Mouse (Mus musculus) adrenal gland, adult 8-10 months (tissue): ENCODE measurements around the gene Ddx4. TPM values are rescaled to one million over a fixed set of nuclear protein-coding genes. Genes with fewer than 3 reads are reported as not detected.
A peak's percentile ranks its signal among the peaks of the same experiment; 100 is the strongest.

Experiments
- DNase-seq: peaks from one replicate; pipeline ENCODE4 v3.0.0; 2022
- total RNA-seq, 4 experiments: library from RNA; stranded (reverse); gene quantifications; 2 replicates each; pipeline ENCODE4 v1.2.4; 2022

The Ddx4 gene
- under 1 TPM; 0.27 to 0.96 (median 0.53) TPM for total RNA-seq

GRCm38 (mm10) chr13:112652205-112652604 is at the start of gene Ddx4:
Gene Ddx4, minus strand, starts transcription at chr13:112652475.
- no peak for DNase-seq

GRCm38 (mm10) chr13:112701256-112701655 is 49.0 kb upstream of the Ddx4 start:
- DNase-seq = no peak

DNA sequence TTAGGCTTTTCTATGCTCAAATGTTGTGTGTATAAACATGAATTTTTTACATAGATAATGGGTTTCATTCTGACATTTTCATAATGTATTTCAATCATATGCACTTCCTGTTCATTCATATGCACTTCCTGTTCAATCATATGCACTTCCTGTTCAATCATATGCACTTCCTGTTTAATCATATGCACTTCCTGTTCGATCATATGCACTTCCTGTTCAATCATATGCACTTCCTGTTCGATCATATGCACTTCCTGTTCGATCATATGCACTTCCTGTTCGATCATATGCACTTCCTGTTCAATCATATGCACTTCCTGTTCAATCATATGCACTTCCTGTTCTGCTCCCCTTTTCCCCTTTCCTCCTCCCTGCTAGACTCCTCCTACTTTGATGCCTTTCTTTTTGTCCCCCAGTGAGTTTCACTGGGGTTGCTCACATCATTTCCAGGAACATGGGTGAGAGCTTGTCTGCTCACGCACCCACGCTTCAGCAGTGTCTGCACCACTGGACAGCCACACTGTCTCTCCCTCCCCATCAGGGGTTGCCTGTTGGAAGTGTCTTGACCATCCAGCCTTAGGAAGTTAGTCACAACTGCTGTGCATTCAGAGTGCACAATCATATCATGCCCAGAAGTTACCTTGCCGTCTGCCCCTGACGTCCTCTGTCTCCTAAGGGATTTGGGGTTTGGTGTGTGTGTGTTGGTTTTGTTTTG is 43.4 kb upstream of the Ddx4 start:
- no peak for DNase-seq

DNA sequence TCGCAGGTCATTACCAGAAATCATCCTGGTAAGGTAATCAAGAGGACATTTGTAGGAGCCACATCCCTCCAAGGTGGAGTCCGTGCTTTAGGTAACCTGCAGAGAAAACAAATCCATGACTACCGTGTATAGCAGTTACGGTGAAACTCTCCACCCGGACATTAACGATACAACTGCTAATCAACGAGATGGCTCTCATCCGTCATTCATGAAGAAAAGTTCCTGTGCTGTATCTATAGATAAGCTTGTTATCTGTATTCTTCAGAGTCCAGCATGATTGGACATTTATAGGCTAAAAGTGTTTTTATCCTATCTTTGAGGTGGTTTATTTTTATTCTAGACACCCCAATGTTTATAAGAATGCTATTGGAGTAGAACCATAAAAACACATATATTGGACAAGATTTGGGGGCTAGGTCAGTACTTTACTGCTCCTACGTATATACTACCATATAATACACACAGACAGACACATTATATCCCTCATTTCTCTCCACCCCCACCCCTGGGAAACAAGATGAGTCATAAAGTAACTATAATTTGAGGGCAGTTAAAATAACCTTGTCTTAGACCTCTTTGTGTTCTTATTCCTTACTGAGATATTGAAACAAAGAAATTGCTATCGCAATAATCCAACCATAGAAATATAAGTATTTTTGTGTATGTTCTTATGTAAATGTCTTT is 40.7 kb upstream of the Ddx4 start:
- DNase-seq = no peak

- no peak for DNase-seq
Measured at GRCm38 (mm10) chr13:112686155-112686554, 33.9 kb upstream of the Ddx4 start.

GRCm38 (mm10) chr13:112683970-112684369 is 31.7 kb upstream of the Ddx4 start:
- DNase-seq = no peak

DNA sequence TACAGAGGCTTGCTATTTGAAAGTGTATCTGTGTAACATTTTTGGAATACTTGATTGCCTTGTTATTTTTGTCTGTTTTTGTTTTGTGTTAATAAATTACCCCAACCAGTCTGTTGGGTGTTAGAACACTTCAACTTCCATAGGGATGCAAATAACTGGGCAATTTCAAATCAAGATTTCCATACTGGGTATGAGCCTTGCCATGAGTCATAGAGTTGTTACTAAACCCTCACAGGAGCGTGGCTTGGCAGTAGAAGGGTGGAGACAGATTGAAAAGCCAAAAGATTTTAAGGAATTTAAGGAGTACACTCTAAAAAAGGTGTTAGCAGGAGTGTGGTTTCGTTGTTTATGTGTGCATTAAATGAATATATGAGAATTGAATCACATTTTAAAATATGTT is 31.0 kb upstream of the Ddx4 start:
- no peak for DNase-seq

- no peak for DNase-seq
Measured at GRCm38 (mm10) chr13:112678154-112678553, 25.9 kb upstream of the Ddx4 start.

- peak; percentile 53 for DNase-seq
Measured at GRCm38 (mm10) chr13:112673899-112674447, 21.7 kb upstream of the Ddx4 start.

GRCm38 (mm10) chr13:112672797-112673196 is 20.5 kb upstream of the Ddx4 start:
- no peak for DNase-seq

DNA sequence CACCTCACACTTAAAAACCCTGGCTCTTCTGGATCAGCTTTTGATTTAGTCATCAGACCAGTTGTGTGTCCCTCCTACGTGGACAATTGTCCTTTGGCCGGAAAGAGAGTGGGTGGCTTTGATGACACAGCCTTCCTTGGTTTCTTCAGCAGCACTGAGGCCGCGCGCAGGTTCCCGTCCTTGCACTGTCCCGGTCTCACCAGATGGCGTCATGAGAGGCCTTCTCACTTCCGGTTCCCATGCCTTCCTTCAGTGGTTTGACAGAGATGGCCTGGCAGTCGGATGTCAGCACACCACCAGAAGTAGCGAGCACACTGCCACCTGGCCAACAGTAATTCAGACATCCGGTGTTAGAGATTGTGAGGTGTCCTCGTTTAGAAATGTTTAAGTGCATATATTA is 19.4 kb upstream of the Ddx4 start:
- no peak for DNase-seq

GRCm38 (mm10) chr13:112667215-112667614 is 14.9 kb upstream of the Ddx4 start:
- DNase-seq = no peak

DNA sequence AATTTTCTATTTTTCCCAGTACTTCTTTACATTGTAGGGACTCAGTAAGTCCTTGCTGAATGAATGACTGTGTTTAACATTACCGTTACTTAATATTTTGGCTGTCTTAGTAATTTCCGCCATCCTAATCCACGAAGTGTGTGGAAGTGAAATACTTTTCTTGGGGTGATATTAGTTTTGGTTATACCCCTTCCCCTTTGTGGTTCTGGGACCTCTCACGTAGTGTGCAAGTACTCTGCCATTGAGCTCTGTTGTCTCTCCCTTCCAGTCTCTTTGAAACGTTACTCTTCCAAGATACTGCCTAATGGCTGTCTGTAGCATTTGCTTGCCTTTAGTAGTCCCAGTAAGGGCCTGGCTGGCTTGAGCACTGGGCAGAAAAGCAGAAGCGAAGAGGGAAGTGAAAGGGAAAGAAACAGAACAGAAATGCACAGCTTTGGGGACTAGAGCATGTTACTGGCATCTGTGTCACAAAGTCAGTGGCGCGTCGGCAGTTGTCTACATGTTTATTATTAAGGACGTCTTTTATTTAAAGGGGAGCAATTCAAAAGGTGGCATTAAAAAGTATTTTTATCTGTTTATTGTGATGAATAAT is 14.3 kb upstream of the Ddx4 start:
- DNase-seq = no peak

GRCm38 (mm10) chr13:112661687-112662086 is 9.4 kb upstream of the Ddx4 start:
- no peak for DNase-seq

DNA sequence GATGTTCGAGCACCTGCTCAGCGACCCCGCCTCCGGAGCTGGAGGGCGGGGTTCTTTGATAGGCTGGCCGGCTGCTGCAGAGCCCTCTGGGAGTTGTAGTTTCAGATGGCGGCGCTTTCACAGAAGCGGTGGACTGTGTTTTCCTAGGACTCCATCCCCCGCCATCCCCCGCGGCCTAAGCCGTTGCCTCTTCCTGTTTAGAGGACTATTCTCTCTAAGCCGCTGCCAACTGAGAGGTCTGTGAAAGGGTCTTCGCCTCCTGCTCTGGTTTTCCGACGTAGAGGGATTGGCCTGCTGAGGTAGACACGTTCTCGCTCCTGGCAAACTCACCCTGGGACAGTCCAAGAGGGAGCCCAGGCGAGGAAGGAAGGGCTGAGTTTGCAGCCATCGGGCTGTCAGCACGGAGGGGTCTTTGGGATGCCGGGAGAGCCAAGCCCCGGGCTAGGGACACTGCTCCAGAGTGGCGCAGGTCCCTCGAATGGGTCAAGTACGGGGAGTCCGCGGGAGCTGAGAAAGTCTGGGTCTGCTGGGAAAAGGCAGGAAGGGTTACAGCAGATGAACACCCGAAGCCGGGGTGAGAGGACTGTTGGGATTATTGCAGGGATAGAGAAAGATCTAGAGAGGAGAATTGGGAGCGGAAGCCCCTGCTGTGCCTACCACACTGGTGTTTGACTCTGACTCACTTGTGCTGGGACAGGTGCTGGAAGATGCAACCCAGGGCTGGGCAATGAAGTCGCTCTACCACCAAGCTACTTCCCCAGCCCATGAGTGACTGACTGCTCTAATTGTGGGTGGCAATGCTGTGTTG is 8.5 kb upstream of the Ddx4 start, which contains the start of gene Slc38a9:
Gene Slc38a9, plus strand, starts transcription at position 178 of the 808 bp plus-strand sequence.
- DNase-seq = peak; percentile 94

GRCm38 (mm10) chr13:112659986-112660573 is 7.8 kb upstream of the Ddx4 start:
- DNase-seq = no peak

GRCm38 (mm10) chr13:112651183-112651582 is 1.1 kb downstream of the Ddx4 start:
- no peak for DNase-seq

- DNase-seq = no peak
Measured at GRCm38 (mm10) chr13:112645529-112646186, 6.6 kb downstream of the Ddx4 start.

DNA sequence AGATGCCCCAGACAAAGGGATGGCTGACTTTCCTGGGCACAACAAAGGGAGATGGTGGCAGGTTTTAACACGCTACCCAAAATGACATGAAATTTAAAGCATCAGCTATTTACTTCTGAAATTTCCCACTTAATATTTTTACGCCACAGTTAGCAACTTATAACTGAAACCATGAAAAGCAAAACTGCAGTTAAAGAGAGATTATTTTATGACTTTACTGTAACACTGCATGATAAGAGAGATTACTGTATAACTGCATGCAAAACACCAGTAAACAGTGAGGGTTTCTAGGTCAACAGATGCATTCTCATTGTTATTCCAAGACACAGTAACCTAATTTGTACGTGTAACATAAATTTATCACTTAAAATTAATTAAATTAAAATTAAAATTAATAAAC is 7.3 kb downstream of the Ddx4 start:
- DNase-seq = no peak

- DNase-seq = no peak
Measured at GRCm38 (mm10) chr13:112642897-112643296, 9.4 kb downstream of the Ddx4 start.

GRCm38 (mm10) chr13:112639111-112639510 is 13.2 kb downstream of the Ddx4 start:
- DNase-seq = no peak

DNA sequence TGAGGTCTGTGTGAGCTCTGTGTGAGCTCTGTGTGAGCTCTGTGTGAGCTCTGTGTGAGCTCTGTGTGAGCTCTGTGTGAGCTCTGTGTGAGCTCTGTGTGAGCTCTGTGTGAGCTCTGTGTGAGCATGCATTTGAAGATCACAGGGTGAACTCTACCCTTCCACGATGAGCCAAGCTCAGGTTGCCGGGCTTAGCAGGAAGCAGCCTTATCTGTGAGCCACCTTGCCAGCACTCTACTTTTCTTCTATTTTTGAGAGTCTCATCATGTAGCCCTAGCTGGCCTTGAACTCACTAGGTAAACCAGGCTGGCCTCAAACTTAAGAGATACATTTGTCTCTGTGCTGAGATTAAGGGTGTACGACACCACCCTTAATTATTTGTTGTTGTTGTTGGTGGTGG is 15.8 kb downstream of the Ddx4 start:
- no peak for DNase-seq
